11 mouse cellular contexts compared by ENCODE assay signal in genomic region chr3:146769569-146769939, GRCm38 (mm10). TPM values are rescaled to one million over a fixed set of nuclear protein-coding genes. Genes with fewer than 3 reads are reported as not detected.
DNase-seq lines count a peak whose midpoint lies in the region; ATAC-seq and TF ChIP-seq lines count a peak whose summit lies in the region.
"Had no signal": no experiment of that assay in that cellular context is flagged by ENCODE, and none has a peak within 500 bp of the region (broad histone marks: within the 10 kb centered on the region; RNA-seq: fewer than 3 reads in every experiment).

No protein-coding gene starts in this region.

- no peaks in the 10 kb centered on the region for H3K36me3 ChIP-seq in E14TG2a.4 (ENCODE audit: insufficient read depth, low read length)
- H3K36me3 ChIP-seq in hindbrain, embryonic 11.5 days (ENCODE audit: control insufficient read depth, insufficient read depth, low read length), result no peaks in the 10 kb centered on the region
- no peaks in the 10 kb centered on the region for H3K36me3 ChIP-seq in midbrain, embryonic 12.5 days

- 17% methylated on average over 2 of the region's 2 CpGs for WGBS in hindbrain, embryonic 11.5 days
- 13% methylated on average over 2 of the region's 2 CpGs for WGBS in midbrain, embryonic 12.5 days

- peak overlapping the region; percentile 28 for H3K4me2 ChIP-seq in hindbrain, embryonic 11.5 days (replicated peaks; ENCODE audit: low read depth, low read length)
- peak overlapping the region; percentile 50 for H3K4me2 ChIP-seq in midbrain, embryonic 12.5 days (replicated peaks)

- peaks cover 51% of the 10 kb centered on the region for H3K4me1 ChIP-seq in E14TG2a.4 (replicated peaks; ENCODE audit: low read depth, low read length)
- no peaks in the 10 kb centered on the region; the same call in 1 of the 2 replicates for H3K4me1 ChIP-seq in hindbrain, embryonic 11.5 days (replicated peaks; ENCODE audit: control insufficient read depth, insufficient read depth, low read length)
- peaks cover 25% of the 10 kb centered on the region for H3K4me1 ChIP-seq in midbrain, embryonic 12.5 days

- H3K9me3 ChIP-seq in E14TG2a.4 (ENCODE audit: low read length), result no peaks in the 10 kb centered on the region
- H3K9me3 ChIP-seq in hindbrain, embryonic 11.5 days (ENCODE audit: control insufficient read depth, low read length), result no peaks in the 10 kb centered on the region
- no peaks in the 10 kb centered on the region for H3K9me3 ChIP-seq in midbrain, embryonic 12.5 days
- H3K9me3 ChIP-seq: limb, embryonic 13.5 days had no signal

- no peak for DNase-seq in gastrocnemius, adult 2 months
- DNase-seq in gastrocnemius, postnatal 10 days, result no peak
- peak; percentile 23 for DNase-seq in hindbrain, embryonic 11.5 days (ENCODE audit: low spot score)
- DNase-seq in urinary bladder, adult 2 months (ENCODE audit: low spot score), result no peak
- no peak for DNase-seq in layer of hippocampus, postnatal 14 days (ENCODE audit: low spot score in 2 of 2)
- DNase-seq: kidney, postnatal 10 days had no signal

- H3K27ac ChIP-seq in gastrocnemius, adult 2 months, result no peak overlapping the region
- H3K27ac ChIP-seq in hindbrain, embryonic 11.5 days (ENCODE audit: low read depth, low read length), result peak overlapping the region; percentile 78
- H3K27ac ChIP-seq in midbrain, embryonic 12.5 days (replicated peaks), result peak overlapping the region; percentile 86
- H3K27ac ChIP-seq: limb, embryonic 13.5 days had no signal

- peak overlapping the region; percentile 47 for H3K4me3 ChIP-seq in gastrocnemius, adult 2 months
- H3K4me3 ChIP-seq in E14TG2a.4 (replicated peaks; ENCODE audit: low read length), result peak overlapping the region; percentile 20; the same call in 1 of the 2 replicates
- peak overlapping the region; percentile 23 for H3K4me3 ChIP-seq in hindbrain, embryonic 11.5 days (ENCODE audit: low read depth, low read length)
- peak overlapping the region; percentile 33 for H3K4me3 ChIP-seq in midbrain, embryonic 12.5 days
- H3K4me3 ChIP-seq: limb, embryonic 13.5 days; myocyte had no signal

- no peak overlapping the region for H3K9ac ChIP-seq in hindbrain, embryonic 11.5 days (ENCODE audit: low read depth, low read length)
- H3K9ac ChIP-seq in midbrain, embryonic 12.5 days (replicated peaks), result peak overlapping the region; percentile 41; the same call in 1 of the 2 replicates
- H3K9ac ChIP-seq: limb, embryonic 13.5 days had no signal

- intact Hi-C loops in gastrocnemius, adult 2 months (cut with DNase I), result no loop called here

- H3K27me3 ChIP-seq in E14TG2a.4 (ENCODE audit: insufficient read depth, low read length), result no peaks in the 10 kb centered on the region
- H3K27me3 ChIP-seq in hindbrain, embryonic 11.5 days (ENCODE audit: control insufficient read depth, insufficient read depth, low read length), result no peaks in the 10 kb centered on the region
- no peaks in the 10 kb centered on the region for H3K27me3 ChIP-seq in midbrain, embryonic 12.5 days
- H3K27me3 ChIP-seq: limb, embryonic 13.5 days had no signal

- no peak for TF ChIP-seq CTCF in gastrocnemius, adult 2 months (IDR thresholded peaks at IDR 0.05)
- TF ChIP-seq CTCF in E14TG2a.4 (conservative IDR thresholded peaks at IDR 0.05; ENCODE audit: low read length), result no peak

- peak; percentile 63; the same call in 1 of the 2 replicates for ATAC-seq in hindbrain, embryonic 11.5 days (ENCODE audit: low FRiP score)
- peak; percentile 47; the same call in 1 of the 2 replicates for ATAC-seq in midbrain, embryonic 12.5 days (ENCODE audit: low FRiP score, low read depth)
- no peak for ATAC-seq in frontal cortex, adult (ENCODE audit: low TSS enrichment)

RNA-seq across cellular contexts. Expression of gene Prkacb, which starts 43.2 kb away (rescaled TPM):
- 10 to 100 TPM; 44.3 to 45.4 TPM for total RNA-seq in gastrocnemius, adult 2 months (2021)
- 10 to 100 TPM; 60.2 to 64.4 TPM for total RNA-seq in gastrocnemius, postnatal 10 days (2021)
- polyA plus RNA-seq in hindbrain, embryonic 11.5 days (2014; fragmentation: Nextera tagmentation; extraction: Ambion mirVana), result 64.8 and 70.8 TPM in 2 replicates
- 100 and 103 TPM in 2 replicates for polyA plus RNA-seq in midbrain, embryonic 12.5 days (2016; fragmentation: Nextera tagmentation; extraction: Ambion mirVana)
- polyA plus RNA-seq in urinary bladder, adult 2 months (2012; rRNA removed), result 82.5 and 105 TPM in 2 replicates
- 100 to 1,000 TPM; 214 to 231 TPM for total RNA-seq in layer of hippocampus, postnatal 14 days (2021)
